Mouse (Mus musculus) liver, adult 2 months (tissue): Measurements from ENCODE around the gene Vmp1.

ENCODE experiments used
- CTCF ChIP-seq: fragments of 200-500 bp; IDR thresholded peaks from 2 replicates; pipeline ENCODE4 v1.5.1; 2011; ENCODE audit warnings: low read depth, low read length, control low read depth
- POLR2A ChIP-seq: fragments of 200-500 bp; IDR thresholded peaks from 2 replicates; pipeline ENCODE4 v1.6.1; 2011; ENCODE audit warnings: low read length, control low read depth; ENCODE audit not compliant: insufficient read depth; ENCODE audit errors: extremely low read depth

DNA sequence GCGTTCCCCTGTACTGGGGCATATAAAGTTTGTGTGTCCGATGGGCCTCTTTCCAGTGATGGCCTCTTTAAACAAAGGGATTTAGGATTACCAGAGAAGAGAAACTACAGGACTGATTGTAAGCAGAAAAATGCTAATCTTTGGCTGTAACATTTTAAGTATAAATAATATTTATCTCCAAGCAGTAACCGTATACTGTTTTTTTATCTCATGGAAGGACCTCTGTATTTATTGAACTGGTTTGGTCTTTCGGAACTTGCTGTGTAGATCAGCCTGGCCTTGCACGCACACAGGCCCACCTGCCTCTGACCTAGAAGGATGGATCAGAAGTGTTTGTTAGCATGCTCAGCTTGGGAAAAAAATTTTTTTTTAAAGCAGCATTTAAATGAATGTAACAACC, 69.0 kb downstream of the Vmp1 start:
- TF ChIP-seq CTCF (no peak), POLR2A (no peak)
